Mouse (Mus musculus) mesoderm, embryonic 11.5 days (tissue): ENCODE data around the gene Arhgef10l.
A peak's percentile ranks its signal among the peaks of the same experiment; 100 is the strongest.

Source experiments
- DNase-seq: peaks from one replicate; pipeline ENCODE4 v3.0.0-alpha.2; 2012; ENCODE audit warnings: low read depth, low spot score

Arhgef10l gene

GRCm38 (mm10) chr4:140661406-140662022 is 4.3 kb downstream of the Arhgef10l start:
- DNase-seq, result no peak

GRCm38 (mm10) chr4:140657681-140658575 is 7.9 kb downstream of the Arhgef10l start:
- DNase-seq, result peak; percentile 67

GRCm38 (mm10) chr4:140656529-140656928 is 9.3 kb downstream of the Arhgef10l start:
- DNase-seq, result no peak

GRCm38 (mm10) chr4:140654798-140655197 is 11.0 kb downstream of the Arhgef10l start:
- DNase-seq, result no peak

GRCm38 (mm10) chr4:140653835-140654583 is 11.8 kb downstream of the Arhgef10l start:
- DNase-seq, result no peak

- DNase-seq, result no peak
These were observed 16.1 kb downstream of the Arhgef10l start for GRCm38 (mm10) chr4:140649731-140650130.

DNA sequence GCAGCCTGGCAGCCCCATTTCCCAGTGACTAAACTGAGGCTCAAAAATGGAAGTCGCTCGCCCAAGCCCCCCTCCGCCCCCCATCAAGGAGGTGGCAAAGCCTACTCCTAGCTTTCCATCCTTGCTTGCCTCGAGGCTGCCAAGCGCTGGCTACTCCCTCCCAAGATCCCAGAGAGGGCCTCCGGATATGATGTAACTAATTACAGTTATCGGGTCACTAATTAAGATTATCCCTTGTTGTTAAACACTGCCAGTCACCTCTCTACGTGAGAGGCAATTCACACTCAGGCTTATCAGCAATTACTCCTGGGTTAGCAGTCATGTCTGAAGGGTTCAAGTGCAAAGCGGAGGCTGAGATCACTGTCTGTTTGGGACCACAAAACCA is 16.6 kb downstream of the Arhgef10l start:
- DNase-seq, result no peak

GRCm38 (mm10) chr4:140648443-140649206 is 17.2 kb downstream of the Arhgef10l start:
- DNase-seq, result peak; percentile 52

GRCm38 (mm10) chr4:140647711-140648421 is 17.9 kb downstream of the Arhgef10l start:
- DNase-seq, result peak; percentile 52

DNA sequence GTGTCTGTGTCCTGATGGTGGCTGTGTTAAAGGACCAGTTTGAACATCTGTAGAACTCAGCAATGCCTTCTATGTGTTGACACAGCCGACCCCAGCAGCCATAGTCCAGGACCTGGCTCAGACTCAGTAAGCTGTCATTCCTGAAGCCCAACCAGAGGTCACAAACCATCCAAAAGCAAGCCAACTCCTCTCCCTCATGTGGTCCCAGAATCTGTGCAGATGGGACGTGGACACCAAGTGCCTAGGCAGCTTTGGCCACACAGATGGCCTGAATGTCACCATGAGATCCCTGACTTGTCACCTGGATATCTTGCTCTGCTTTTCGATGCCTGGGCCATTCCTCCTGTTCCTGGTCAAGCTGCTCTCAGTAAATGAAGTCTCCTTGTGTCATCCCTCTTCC is 20.2 kb downstream of the Arhgef10l start:
- no peak for DNase-seq

DNA sequence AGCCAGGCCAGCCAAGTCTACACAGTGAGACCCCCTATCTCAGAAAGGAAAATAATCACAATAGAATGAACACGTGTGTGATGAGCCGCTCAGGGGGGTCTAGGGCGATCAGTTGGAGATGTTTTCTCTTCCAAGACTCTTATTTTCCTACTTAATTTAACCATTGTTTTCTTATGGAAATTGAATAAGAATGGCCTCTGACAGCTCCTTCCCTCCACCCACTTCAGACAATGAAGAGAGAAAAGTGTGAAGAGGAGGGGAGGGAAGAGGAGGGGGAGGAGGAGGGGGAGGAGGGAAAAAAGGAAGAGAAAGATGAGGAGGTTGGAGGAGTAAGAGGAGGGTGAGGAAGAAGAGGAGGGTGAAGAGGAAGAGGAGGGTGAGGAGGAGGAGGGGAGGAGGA is 21.1 kb downstream of the Arhgef10l start:
- no peak for DNase-seq

DNA sequence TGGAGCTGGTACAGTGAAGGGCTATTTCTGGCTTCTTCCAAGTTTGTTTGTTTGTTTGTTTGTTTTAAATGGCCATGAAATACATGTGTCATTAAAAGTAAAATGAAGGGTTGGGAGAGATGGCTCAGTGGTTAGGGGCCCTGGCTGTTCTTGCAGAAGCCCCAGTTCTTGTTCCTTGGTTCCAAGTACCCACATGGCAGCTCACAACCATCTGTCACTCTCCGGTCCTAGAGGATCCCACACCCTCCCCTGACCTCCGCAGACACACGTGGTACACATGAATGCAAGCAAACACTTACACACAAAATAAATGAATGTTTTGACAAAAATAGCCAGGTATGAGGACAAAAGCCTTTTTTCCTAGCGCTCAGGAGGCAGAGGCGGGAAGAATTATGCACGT is 21.5 kb downstream of the Arhgef10l start:
- no peak for DNase-seq

- no peak for DNase-seq
These were observed 23.4 kb downstream of the Arhgef10l start for GRCm38 (mm10) chr4:140642378-140642777.

DNA sequence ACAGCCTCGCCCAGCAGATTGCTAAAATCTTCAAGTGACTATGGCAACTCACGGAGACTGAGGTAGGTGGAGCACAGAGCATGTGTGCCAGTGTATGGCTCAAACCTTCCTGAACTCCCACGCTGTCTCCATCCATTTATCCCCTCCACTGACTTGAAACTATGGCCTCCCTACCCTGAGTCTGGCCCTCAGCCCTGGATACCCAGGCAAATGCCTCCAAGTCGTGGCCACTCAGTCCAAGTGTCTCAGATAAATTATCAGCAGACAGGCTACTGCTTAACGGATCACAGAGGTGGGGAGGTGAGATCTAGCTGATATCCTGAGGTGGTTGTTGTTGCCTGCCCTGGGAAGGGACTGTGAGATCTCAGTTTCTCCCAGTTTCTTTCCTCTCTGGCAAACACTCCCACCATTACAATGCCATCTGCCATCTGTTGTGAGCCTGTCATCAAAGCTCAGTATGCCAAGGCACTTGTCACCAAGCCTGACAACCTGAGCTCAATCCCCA is 24.3 kb downstream of the Arhgef10l start:
- DNase-seq, result no peak

- DNase-seq, result no peak
These were observed 25.1 kb downstream of the Arhgef10l start for GRCm38 (mm10) chr4:140640668-140641067.

DNA sequence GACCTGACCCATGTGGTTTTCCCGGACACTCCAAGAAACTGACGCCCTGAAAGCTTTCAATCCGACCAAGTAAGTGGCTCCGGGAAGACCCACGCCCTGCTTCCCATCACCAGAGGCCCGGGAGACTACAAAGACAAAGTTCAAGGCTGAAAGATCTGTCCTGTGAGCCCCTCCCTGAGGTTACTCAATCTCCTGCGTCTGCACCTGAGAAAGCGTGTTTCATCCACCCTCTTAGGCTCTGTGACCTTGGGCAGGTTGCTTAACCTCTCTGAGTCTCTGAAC is 25.6 kb downstream of the Arhgef10l start:
- DNase-seq, result no peak

DNA sequence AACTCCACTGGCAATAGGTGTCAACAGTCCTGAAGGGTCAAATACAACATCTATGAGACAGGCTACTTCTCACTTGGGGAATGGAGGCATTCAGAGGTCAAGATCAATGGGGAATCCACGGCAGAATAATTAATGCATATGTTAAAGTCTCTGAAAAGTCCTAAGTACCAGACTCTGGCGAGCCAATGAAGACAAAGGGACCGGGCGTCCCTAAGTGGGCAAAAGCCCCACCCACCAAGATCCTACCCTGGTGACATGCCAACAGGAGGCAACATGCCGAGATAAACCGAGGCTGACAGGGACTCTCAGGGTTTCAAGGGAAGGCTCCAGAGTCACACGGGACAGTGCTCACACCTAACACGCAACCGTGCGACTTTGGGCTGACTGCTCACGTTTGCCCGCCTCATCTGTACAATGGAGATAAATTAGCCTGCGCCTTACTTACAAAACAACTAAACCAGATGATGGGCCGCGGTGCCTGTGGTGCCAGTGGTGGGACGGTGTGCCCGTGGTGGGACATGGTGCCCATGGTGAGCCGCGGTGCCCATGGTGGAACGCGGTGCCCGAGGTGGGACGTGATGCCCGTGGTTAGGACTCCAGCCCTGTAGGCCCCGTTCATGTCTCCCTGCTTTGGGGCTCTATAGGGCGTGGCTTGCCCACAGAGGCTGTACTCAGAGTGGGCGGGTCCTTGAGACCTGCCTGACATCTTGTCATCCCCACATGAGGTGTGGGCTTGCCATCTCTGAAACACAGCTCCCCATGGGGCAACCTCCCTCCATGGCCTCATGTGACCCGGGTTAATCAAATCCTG is 26.2 kb downstream of the Arhgef10l start:
- DNase-seq, result no peak

GRCm38 (mm10) chr4:140638591-140638990 is 27.2 kb downstream of the Arhgef10l start:
- no peak for DNase-seq

DNA sequence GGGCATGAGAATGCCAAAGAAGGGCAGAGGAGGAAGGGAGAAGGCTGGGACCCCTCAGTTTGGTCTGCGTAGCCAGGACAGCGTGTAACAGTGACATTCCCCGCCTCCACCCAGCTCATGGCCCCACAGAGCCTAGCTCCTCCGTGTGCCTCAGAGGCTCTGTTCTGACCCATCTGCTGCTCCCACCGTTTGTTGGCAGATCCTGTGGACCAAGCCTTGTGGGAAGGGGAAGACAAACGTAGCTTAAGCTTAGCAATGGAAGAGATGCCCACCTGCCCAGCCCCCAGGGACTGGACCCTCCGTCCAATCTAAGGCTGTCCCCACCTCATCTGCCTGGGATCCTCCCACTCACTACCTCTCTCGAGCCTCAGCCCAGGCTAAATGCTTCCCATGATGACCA is 28.5 kb downstream of the Arhgef10l start:
- no peak for DNase-seq
